Mouse (Mus musculus): ENCODE measurements around the gene Cnfn. TPM values are rescaled to one million over a fixed set of nuclear protein-coding genes. Genes with fewer than 3 reads are reported as not detected.
A peak's percentile ranks its signal among the peaks of the same experiment; 100 is the strongest.
"Not testable (repeated sequence)": the region's sequence is repeated elsewhere in the genome, so short reads cannot be mapped to it uniquely, and the experiment has no call there.

The Cnfn gene
- polyA plus RNA-seq, 1 experiment, result not detected

GRCm38 (mm10) chr7:25341000-25341784 lies 28.3 kb downstream of the Cnfn start:
- H3K4me3 ChIP-seq (ENCODE audit: insufficient read depth, low read length), result no peak overlapping the region
- no peak overlapping the region for H3K27ac ChIP-seq (ENCODE audit: insufficient read depth, low read length)
- peaks cover 7% of the 10 kb centered on the region for H3K4me1 ChIP-seq (ENCODE audit: control insufficient read depth, insufficient read depth, low read length)
- no peak for TF ChIP-seq POLR2A (IDR thresholded peaks at IDR 0.05; ENCODE audit: extremely low read depth, insufficient read depth, low read length)
- TF ChIP-seq CTCF (IDR thresholded peaks at IDR 0.05; ENCODE audit: extremely low read depth, insufficient read depth, low read length), result no peak

DNA sequence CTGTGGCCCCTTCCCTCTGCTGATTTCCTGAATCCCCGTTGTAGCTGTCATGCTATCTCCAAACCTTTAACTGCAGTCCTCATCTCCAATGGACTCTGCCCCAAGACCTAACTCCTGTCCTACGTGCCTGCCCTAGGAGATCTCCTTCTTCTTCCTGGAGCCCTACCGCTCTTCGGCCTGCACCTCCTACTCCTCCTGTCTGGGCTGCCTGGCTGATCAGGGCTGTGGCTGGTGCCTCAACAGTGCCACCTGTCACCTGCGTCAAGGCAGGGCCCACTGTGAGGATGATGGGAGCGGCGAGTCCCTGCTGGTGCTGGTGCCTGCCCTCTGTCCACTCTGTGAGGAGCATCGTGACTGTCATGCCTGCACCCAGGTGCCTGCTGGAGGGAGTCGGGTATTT lies 30.2 kb downstream of the Cnfn start:
- H3K4me3 ChIP-seq (ENCODE audit: insufficient read depth, low read length), result no peak overlapping the region
- TF ChIP-seq CTCF (IDR thresholded peaks at IDR 0.05; ENCODE audit: extremely low read depth, insufficient read depth, low read length) (no peak), POLR2A (IDR thresholded peaks at IDR 0.05; ENCODE audit: extremely low read depth, insufficient read depth, low read length) (no peak)

GRCm38 (mm10) chr7:25334472-25334871 lies 35.1 kb downstream of the Cnfn start:
- TF ChIP-seq POLR2A (IDR thresholded peaks at IDR 0.05; ENCODE audit: extremely low read depth, insufficient read depth, low read length), result no peak
- TF ChIP-seq CTCF (IDR thresholded peaks at IDR 0.05; ENCODE audit: extremely low read depth, insufficient read depth, low read length), result no peak
- H3K4me1 ChIP-seq (ENCODE audit: control insufficient read depth, insufficient read depth, low read length), result no peaks in the 10 kb centered on the region
- no peak overlapping the region for H3K4me3 ChIP-seq (ENCODE audit: insufficient read depth, low read length)
- H3K27ac ChIP-seq (ENCODE audit: insufficient read depth, low read length), result no peak overlapping the region

More for the DNA sequence above, 30.2 kb downstream of the Cnfn start:
- Histone ChIP-seq H3K27ac (ENCODE audit: insufficient read depth, low read length) (no peak overlapping the region), H3K4me1 (ENCODE audit: control insufficient read depth, insufficient read depth, low read length) (peaks cover 7% of the 10 kb centered on the region)

GRCm38 (mm10) chr7:25333596-25334307 lies 35.8 kb downstream of the Cnfn start:
- no peaks in the 10 kb centered on the region for H3K4me1 ChIP-seq (ENCODE audit: control insufficient read depth, insufficient read depth, low read length)
- H3K27ac ChIP-seq (ENCODE audit: insufficient read depth, low read length), result no peak overlapping the region
- no peak overlapping the region for H3K4me3 ChIP-seq (ENCODE audit: insufficient read depth, low read length)
- TF ChIP-seq CTCF (IDR thresholded peaks at IDR 0.05; ENCODE audit: extremely low read depth, insufficient read depth, low read length), result peak; percentile 71
- no peak for TF ChIP-seq POLR2A (IDR thresholded peaks at IDR 0.05; ENCODE audit: extremely low read depth, insufficient read depth, low read length)

GRCm38 (mm10) chr7:25326233-25326632 lies 43.3 kb downstream of the Cnfn start:
- H3K4me3 ChIP-seq (ENCODE audit: insufficient read depth, low read length), result no peak overlapping the region
- TF ChIP-seq POLR2A (IDR thresholded peaks at IDR 0.05; ENCODE audit: extremely low read depth, insufficient read depth, low read length), result no peak
- H3K4me1 ChIP-seq (ENCODE audit: control insufficient read depth, insufficient read depth, low read length), result peaks cover 2% of the 10 kb centered on the region; the same call in 1 of the 2 replicates
- H3K27ac ChIP-seq (ENCODE audit: insufficient read depth, low read length), result no peak overlapping the region

- not testable (repeated sequence) for H3K27ac ChIP-seq (ENCODE audit: insufficient read depth, low read length); H3K4me1 ChIP-seq (ENCODE audit: control insufficient read depth, insufficient read depth, low read length); H3K4me3 ChIP-seq (ENCODE audit: insufficient read depth, low read length)
These were observed 44.1 kb downstream of the Cnfn start for GRCm38 (mm10) chr7:25325431-25325830.

- TF ChIP-seq POLR2A (IDR thresholded peaks at IDR 0.05; ENCODE audit: extremely low read depth, insufficient read depth, low read length) (no peak), CTCF (IDR thresholded peaks at IDR 0.05; ENCODE audit: extremely low read depth, insufficient read depth, low read length) (no peak)
- H3K4me1 ChIP-seq (ENCODE audit: control insufficient read depth, insufficient read depth, low read length), result peaks cover 2% of the 10 kb centered on the region; the same call in 1 of the 2 replicates
- H3K27ac ChIP-seq (ENCODE audit: insufficient read depth, low read length), result no peak overlapping the region
These were observed 46.3 kb downstream of the Cnfn start for GRCm38 (mm10) chr7:25323219-25323618.

GRCm38 (mm10) chr7:25322058-25322484 lies 47.5 kb downstream of the Cnfn start:
- peaks cover 2% of the 10 kb centered on the region; the same call in 1 of the 2 replicates for H3K4me1 ChIP-seq (ENCODE audit: control insufficient read depth, insufficient read depth, low read length)
- H3K4me3 ChIP-seq (ENCODE audit: insufficient read depth, low read length), result no peak overlapping the region
- TF ChIP-seq POLR2A (IDR thresholded peaks at IDR 0.05; ENCODE audit: extremely low read depth, insufficient read depth, low read length), result no peak
- TF ChIP-seq CTCF (IDR thresholded peaks at IDR 0.05; ENCODE audit: extremely low read depth, insufficient read depth, low read length), result no peak
- no peak overlapping the region for H3K27ac ChIP-seq (ENCODE audit: insufficient read depth, low read length)

More at GRCm38 (mm10) chr7:25323219-25323618, 46.3 kb downstream of the Cnfn start:
- H3K4me3 ChIP-seq (ENCODE audit: insufficient read depth, low read length), result no peak overlapping the region

Other genes starting within 250 kb of the Cnfn start
- 10.5 and 10.7 TPM in 2 replicates for gene Pou2f2, start 190.0 kb downstream of the Cnfn start, polyA plus RNA-seq (2012; rRNA removed)
- 22.7 and 25.7 TPM in 2 replicates for gene Dedd2, start 149.1 kb downstream of the Cnfn start, polyA plus RNA-seq (2012; rRNA removed)
- gene Zfp526, start 148.3 kb downstream of the Cnfn start, polyA plus RNA-seq (2012; rRNA removed), result 7.4 and 8.0 TPM in 2 replicates
- gene Gsk3a, start 131.9 kb downstream of the Cnfn start, polyA plus RNA-seq (2012; rRNA removed), result 287 and 292 TPM in 2 replicates
- gene Erf, start 119.0 kb downstream of the Cnfn start, polyA plus RNA-seq (2012; rRNA removed), result 47.2 and 48.6 TPM in 2 replicates
- 89.6 and 94.1 TPM in 2 replicates for gene Cic, start 102.0 kb downstream of the Cnfn start, polyA plus RNA-seq (2012; rRNA removed)
- 20.5 and 24.5 TPM in 2 replicates for gene Pafah1b3, start 71.7 kb downstream of the Cnfn start, polyA plus RNA-seq (2012; rRNA removed)
- gene Prr19, start 68.3 kb downstream of the Cnfn start, polyA plus RNA-seq (2012; rRNA removed), result 0.08 and 0.13 TPM in 2 replicates
- gene Tmem145, start 63.6 kb downstream of the Cnfn start, polyA plus RNA-seq (2012; rRNA removed), result 116 and 129 TPM in 2 replicates
- 69.3 and 75.7 TPM in 2 replicates for gene Megf8, start 52.6 kb downstream of the Cnfn start, polyA plus RNA-seq (2012; rRNA removed)
- 8.0 and 9.1 TPM in 2 replicates for gene Lipe, start 29.0 kb upstream of the Cnfn start, polyA plus RNA-seq (2012; rRNA removed)
- not detected in 2 replicates for gene Cxcl17, start 43.2 kb upstream of the Cnfn start, polyA plus RNA-seq (2012; rRNA removed)
- gene Ceacam1, start 107.9 kb upstream of the Cnfn start, polyA plus RNA-seq (2012; rRNA removed), result 4.7 and 5.1 TPM in 2 replicates
- 0.27 and 0.38 TPM in 2 replicates for gene Ceacam2, start 170.1 kb upstream of the Cnfn start, polyA plus RNA-seq (2012; rRNA removed)
- not detected in 2 replicates for gene Erich4, start 246.2 kb upstream of the Cnfn start, polyA plus RNA-seq (2012; rRNA removed)
- 76.8 and 79.1 TPM in 2 replicates for gene Dmac2, start 249.7 kb upstream of the Cnfn start, polyA plus RNA-seq (2012; rRNA removed)